Mouse (Mus musculus) neutrophil, adult 83 days (primary cell): ENCODE data around the gene Btbd35f7. TPM values are rescaled to one million over a fixed set of nuclear protein-coding genes. Genes with fewer than 3 reads are reported as not detected.

Source experiments
- total RNA-seq, 2 experiments: library from RNA; stranded (reverse); gene quantifications; one replicate each; pipeline ENCODE4 v1.2.4; 2023

Gene Btbd35f7
- not detected for total RNA-seq

GRCm38 (mm10) chrX:5668767-5669166 is at the start of gene Btbd35f7:
TSS of gene Btbd35f7 (plus strand) at chrX:5669067.

Other genes with a start within 250 kb of the Btbd35f7 start
- not detected for gene Mycs, start 199.8 kb upstream of the Btbd35f7 start, total RNA-seq